In the genomic region with DNA sequence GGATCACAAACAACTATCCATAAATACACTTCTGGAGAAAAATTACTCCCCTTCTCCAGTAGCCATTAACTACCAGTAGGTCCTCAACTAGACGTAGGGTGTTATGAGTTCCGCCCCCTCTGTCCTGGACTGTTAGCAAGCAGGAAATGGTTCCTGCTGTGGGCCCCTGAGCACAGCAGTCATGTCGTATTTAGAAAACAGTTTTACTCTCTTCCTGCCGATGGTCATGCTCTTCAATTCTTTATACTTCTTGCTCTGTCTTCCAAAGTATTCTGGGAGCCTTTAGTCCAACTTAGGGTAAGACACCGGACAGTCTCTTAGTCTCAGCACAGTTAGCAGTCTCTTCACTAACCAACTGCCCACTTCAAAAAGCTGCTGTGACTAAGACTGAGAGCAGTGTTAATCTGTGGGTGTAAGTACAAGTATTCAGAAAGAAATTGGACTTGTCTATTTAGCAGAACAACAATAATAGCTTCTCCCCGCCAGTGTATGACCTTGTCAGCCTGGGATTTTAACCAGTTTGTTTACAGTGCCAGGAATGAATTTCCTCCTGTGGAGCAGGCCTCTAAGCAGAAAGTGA, we compare ENCODE assay signal across 15 mouse cellular contexts. TPM values are rescaled to one million over a fixed set of nuclear protein-coding genes. Genes with fewer than 3 reads are reported as not detected.
DNase-seq lines count a peak whose midpoint lies in the region; ATAC-seq and TF ChIP-seq lines count a peak whose summit lies in the region.
"Had no signal": no experiment of that assay in that cellular context is flagged by ENCODE, and none has a peak within 500 bp of the region (broad histone marks: within the 10 kb centered on the region; RNA-seq: fewer than 3 reads in every experiment).

No protein-coding gene starts in this region.

- TF ChIP-seq CTCF in hindbrain, postnatal 0 days (IDR thresholded peaks at IDR 0.05; ENCODE audit: low read depth): no peak

- no peak for DNase-seq in heart, adult 8-10 months (ENCODE audit: low spot score)
- no peak for DNase-seq in liver, embryonic 11.5 days (ENCODE audit: low spot score)
- DNase-seq in A20 (ENCODE audit: low read depth, low spot score): peak; percentile 54
- no peak for DNase-seq in urinary bladder, postnatal 14 days (ENCODE audit: low spot score)
- no peak for DNase-seq in hindbrain, postnatal 0 days (ENCODE audit: low spot score)
- DNase-seq: cerebellum, adult 9-10 months; kidney, postnatal 36 days; right cerebral cortex, postnatal 25 days had no signal

- peaks cover 35% of the 10 kb centered on the region for H3K36me3 ChIP-seq in heart, embryonic 11.5 days (ENCODE audit: control insufficient read depth, insufficient read depth, low read length)
- peaks cover 76% of the 10 kb centered on the region for H3K36me3 ChIP-seq in liver, embryonic 15.5 days (replicated peaks)
- peaks cover 44% of the 10 kb centered on the region for H3K36me3 ChIP-seq in liver, embryonic 11.5 days (ENCODE audit: control insufficient read depth, insufficient read depth, low read length)
- peaks cover 60% of the 10 kb centered on the region for H3K36me3 ChIP-seq in hindbrain, postnatal 0 days (ENCODE audit: insufficient read depth, low read length)

- no peak overlapping the region for H3K9ac ChIP-seq in heart, embryonic 11.5 days (ENCODE audit: low read depth, low read length)
- no peak overlapping the region for H3K9ac ChIP-seq in liver, embryonic 15.5 days
- H3K9ac ChIP-seq in liver, embryonic 11.5 days (ENCODE audit: low read depth, low read length): no peak overlapping the region
- H3K9ac ChIP-seq in hindbrain, postnatal 0 days (replicated peaks; ENCODE audit: low read length): no peak overlapping the region
- H3K9ac ChIP-seq: embryonic facial prominence, embryonic 13.5 days; neural tube, embryonic 12.5 days had no signal

- H3K9me3 ChIP-seq in heart, embryonic 11.5 days (replicated peaks; ENCODE audit: control insufficient read depth, low read length): no peaks in the 10 kb centered on the region
- no peaks in the 10 kb centered on the region for H3K9me3 ChIP-seq in liver, embryonic 15.5 days (replicated peaks)
- H3K9me3 ChIP-seq in liver, embryonic 11.5 days (ENCODE audit: control insufficient read depth, low read length): no peaks in the 10 kb centered on the region
- no peaks in the 10 kb centered on the region for H3K9me3 ChIP-seq in hindbrain, postnatal 0 days (ENCODE audit: low read length)
- H3K9me3 ChIP-seq: embryonic facial prominence, embryonic 13.5 days; midbrain, embryonic 10.5 days; neural tube, embryonic 12.5 days had no signal

- ATAC-seq in heart, embryonic 11.5 days (replicated peaks; ENCODE audit: insufficient number of reproducible peaks, low FRiP score, low TSS enrichment): no peak
- ATAC-seq in liver, embryonic 15.5 days (ENCODE audit: insufficient read depth): no peak
- no peak for ATAC-seq in liver, embryonic 11.5 days (replicated peaks; ENCODE audit: low FRiP score)
- ATAC-seq in inflammation-experienced regulatory T-cells, adult 6 months: peak; percentile 87
- ATAC-seq in hindbrain, postnatal 0 days: no peak

- H3K4me3 ChIP-seq in heart, embryonic 11.5 days (ENCODE audit: low read depth, low read length): no peak overlapping the region
- no peak overlapping the region for H3K4me3 ChIP-seq in liver, embryonic 15.5 days (replicated peaks)
- no peak overlapping the region for H3K4me3 ChIP-seq in liver, embryonic 11.5 days (ENCODE audit: low read depth, low read length)
- H3K4me3 ChIP-seq in hindbrain, postnatal 0 days (ENCODE audit: low read length): no peak overlapping the region
- H3K4me3 ChIP-seq: embryonic facial prominence, embryonic 13.5 days; midbrain, embryonic 10.5 days; neural tube, embryonic 12.5 days had no signal

- no peaks in the 10 kb centered on the region for H3K27me3 ChIP-seq in heart, embryonic 11.5 days (ENCODE audit: control insufficient read depth, insufficient read depth, low read length)
- H3K27me3 ChIP-seq in liver, embryonic 15.5 days: no peaks in the 10 kb centered on the region
- H3K27me3 ChIP-seq in liver, embryonic 11.5 days (replicated peaks; ENCODE audit: control insufficient read depth, insufficient read depth, low read length): no peaks in the 10 kb centered on the region
- H3K27me3 ChIP-seq in hindbrain, postnatal 0 days (ENCODE audit: insufficient read depth, low read length): no peaks in the 10 kb centered on the region
- H3K27me3 ChIP-seq: embryonic facial prominence, embryonic 13.5 days; neural tube, embryonic 12.5 days had no signal

- no peak overlapping the region for H3K4me2 ChIP-seq in heart, embryonic 11.5 days
- H3K4me2 ChIP-seq in liver, embryonic 15.5 days: no peak overlapping the region
- H3K4me2 ChIP-seq in liver, embryonic 11.5 days: no peak overlapping the region
- H3K4me2 ChIP-seq in hindbrain, postnatal 0 days (ENCODE audit: low read depth, low read length): no peak overlapping the region
- H3K4me2 ChIP-seq: embryonic facial prominence, embryonic 13.5 days; neural tube, embryonic 12.5 days had no signal

- H3K4me1 ChIP-seq in heart, embryonic 11.5 days (ENCODE audit: control insufficient read depth, insufficient read depth, low read length): 0 out of 2 replicates have a peak, but pooled peaks cover 6% of the 10 kb centered on the region
- H3K4me1 ChIP-seq in liver, embryonic 15.5 days (replicated peaks): no peaks in the 10 kb centered on the region
- H3K4me1 ChIP-seq in liver, embryonic 11.5 days (replicated peaks; ENCODE audit: control insufficient read depth, insufficient read depth, low read length): no peaks in the 10 kb centered on the region
- no peaks in the 10 kb centered on the region for H3K4me1 ChIP-seq in hindbrain, postnatal 0 days (ENCODE audit: insufficient read depth, low read length)
- H3K4me1 ChIP-seq: embryonic facial prominence, embryonic 13.5 days; midbrain, embryonic 10.5 days; neural tube, embryonic 12.5 days had no signal

- WGBS in heart, embryonic 11.5 days (ENCODE audit: insufficient replicate concordance): 67% methylated on average over 6 of the region's 6 CpGs
- 45% methylated on average over 6 of the region's 6 CpGs for WGBS in liver, embryonic 15.5 days (ENCODE audit: insufficient replicate concordance)
- 62% methylated on average over 6 of the region's 6 CpGs for WGBS in liver, embryonic 11.5 days
- 76% methylated on average over 6 of the region's 6 CpGs for WGBS in hindbrain, postnatal 0 days

- peak overlapping the region; percentile 54; the same call in 1 of the 2 replicates for H3K27ac ChIP-seq in heart, embryonic 11.5 days (ENCODE audit: low read depth, low read length)
- 0 out of 2 replicates have a peak overlapping the region, but pooled peaks have one; percentile 14 for H3K27ac ChIP-seq in liver, embryonic 15.5 days (replicated peaks)
- no peak overlapping the region for H3K27ac ChIP-seq in liver, embryonic 11.5 days (ENCODE audit: low read depth, low read length)
- no peak overlapping the region for H3K27ac ChIP-seq in hindbrain, postnatal 0 days
- H3K27ac ChIP-seq: embryonic facial prominence, embryonic 13.5 days; midbrain, embryonic 10.5 days; neural tube, embryonic 12.5 days had no signal

RNA-seq across cellular contexts. Expression of a gene that starts 47.3 kb away (rescaled TPM):
- polyA plus RNA-seq in heart, embryonic 11.5 days (2014; fragmentation: Nextera tagmentation; extraction: Ambion mirVana): 43.1 and 43.7 TPM in 2 replicates
- total RNA-seq in heart, adult 8-10 months (2022): 10 to 100 TPM; 12.7 to 26.1 (median 16.3) TPM
- 11.4 TPM in 2 replicates for polyA plus RNA-seq in liver, embryonic 15.5 days (2015; fragmentation: Nextera tagmentation; extraction: Ambion mirVana)
- polyA plus RNA-seq in liver, embryonic 11.5 days (2014; fragmentation: Nextera tagmentation; extraction: Ambion mirVana): 19.2 and 19.8 TPM in 2 replicates
- 10 to 100 TPM; 21.3 to 26.7 (median 22.5) TPM for polyA plus RNA-seq in inflammation-experienced regulatory T-cells, adult 6 months (2017; shearing (Covaris generic))
- 0.83 and 1.3 TPM in 2 replicates for total RNA-seq in hindbrain, postnatal 0 days (2014; rRNA removed)
- polyA plus RNA-seq in hindbrain, postnatal 0 days (2015; fragmentation: Nextera tagmentation; extraction: Ambion mirVana): 0.21 and 0.39 TPM in 2 replicates
- polyA plus RNA-seq: C2C12 had no signal

RNA-seq across cellular contexts. Expression of a gene that starts 58.0 kb away (rescaled TPM):
- 10.0 and 11.7 TPM in 2 replicates for polyA plus RNA-seq in heart, embryonic 11.5 days (2014; fragmentation: Nextera tagmentation; extraction: Ambion mirVana)
- 10 to 100 TPM; 34.7 to 48.9 (median 42.6) TPM for total RNA-seq in heart, adult 8-10 months (2022)
- 1.9 and 2.0 TPM in 2 replicates for polyA plus RNA-seq in liver, embryonic 15.5 days (2015; fragmentation: Nextera tagmentation; extraction: Ambion mirVana)
- polyA plus RNA-seq in liver, embryonic 11.5 days (2014; fragmentation: Nextera tagmentation; extraction: Ambion mirVana): 5.3 TPM in 2 replicates
- polyA plus RNA-seq in inflammation-experienced regulatory T-cells, adult 6 months (2017; shearing (Covaris generic)): not detected
- total RNA-seq in hindbrain, postnatal 0 days (2014; rRNA removed): 39.2 and 50.5 TPM in 2 replicates
- 28.2 and 28.3 TPM in 2 replicates for polyA plus RNA-seq in hindbrain, postnatal 0 days (2015; fragmentation: Nextera tagmentation; extraction: Ambion mirVana)

Comparison
In these comparisons a context has a peak if more than half of its experiments do, and no peak if none do; other contexts are left out.
1. H3K27ac ChIP-seq: peak in heart, embryonic 11.5 days (single experiment) and liver, embryonic 15.5 days (single experiment); none in liver, embryonic 11.5 days (single experiment) and hindbrain, postnatal 0 days (single experiment).